Mouse (Mus musculus) limb, embryonic 14.5 days (tissue): Measurements from ENCODE around the gene A930018P22Rik. TPM values are rescaled to one million over a fixed set of nuclear protein-coding genes. Genes with fewer than 3 reads are reported as not detected.

Experiments used
- ATAC-seq: fragments of 200-750 bp; cut with Nextera tagmentation; 2 replicates; pipeline ENCODE4 v1.8.0; 2017; ENCODE audit warnings: low read depth, moderate number of reproducible peaks, moderate TSS enrichment; ENCODE audit not compliant: low FRiP score
- DNase-seq: peaks from one replicate; pipeline ENCODE4 v3.0.0-alpha.2; 2015; ENCODE audit warnings: low spot score
- H3K27ac ChIP-seq: fragments of 300-500 bp; sonication (generic); replicated peaks from 2 replicates; pipeline ENCODE4 v1.5.1; 2014; ENCODE audit warnings: low read depth, mild to moderate bottlenecking, low read length, moderate library complexity, mixed read lengths
- H3K27me3 ChIP-seq: fragments of 300-500 bp; sonication (generic); 2 replicates; pipeline ENCODE4 v1.6.1; 2014; ENCODE audit warnings: low read length, mixed read lengths; ENCODE audit not compliant: control insufficient read depth, insufficient read depth
- H3K36me3 ChIP-seq: fragments of 300-500 bp; sonication (generic); 2 replicates; pipeline ENCODE4 v1.6.1; 2014; ENCODE audit warnings: mild to moderate bottlenecking, low read length, moderate library complexity, mixed read lengths; ENCODE audit not compliant: control insufficient read depth, insufficient read depth
- H3K4me1 ChIP-seq: fragments of 300-500 bp; sonication (generic); 2 replicates; pipeline ENCODE4 v1.6.1; 2014; ENCODE audit warnings: antibody characterized with exemption, low read length, mixed read lengths; ENCODE audit not compliant: control insufficient read depth, insufficient read depth
- H3K4me2 ChIP-seq: fragments of 300-500 bp; sonication (generic); replicated peaks from 2 replicates; pipeline ENCODE4 v1.6.1; 2014; ENCODE audit warnings: low read depth, mild to moderate bottlenecking, low read length, moderate library complexity; ENCODE audit not compliant: severe bottlenecking
- H3K4me3 ChIP-seq: fragments of 300-500 bp; sonication (generic); replicated peaks from 2 replicates; pipeline ENCODE4 v1.5.1; 2014; ENCODE audit warnings: low read length
- H3K9ac ChIP-seq: fragments of 300-500 bp; sonication (generic); 2 replicates; pipeline ENCODE4 v1.6.1; 2014; ENCODE audit warnings: mild to moderate bottlenecking, low read depth, low read length, moderate library complexity; ENCODE audit not compliant: severe bottlenecking
- H3K9me3 ChIP-seq: fragments of 300-500 bp; sonication (generic); 2 replicates; pipeline ENCODE4 v1.6.1; 2016; ENCODE audit warnings: low read length; ENCODE audit not compliant: control insufficient read depth
- POLR2A ChIP-seq: fragments of 200-500 bp; IDR thresholded peaks from 2 replicates; pipeline ENCODE4 v1.8.0; 2012; ENCODE audit warnings: inconsistent platforms, mild to moderate bottlenecking, moderate library complexity, borderline replicate concordance; ENCODE audit not compliant: insufficient read depth, insufficient read length; ENCODE audit errors: extremely low read depth
- WGBS: fragments of 180-500 bp; shearing (Covaris S2); extraction: QIAGEN DNeasy Blood & Tissue Kit; methylation state at CpG from one replicate; pipeline ENCODE4 v1.1.7; 2014; 5-methylcytosine and 5-hydroxymethylcytosine counted together
- polyA plus RNA-seq, 2 experiments: library from polyadenylated mRNA; depleted of rRNA in 1 of 2; stranded (reverse) in 1 of 2; unstranded in 1 of 2; fragments of >200 nt; fragmentation: Nextera tagmentation in 1 of 2; extraction: Ambion mirVana in 1 of 2; gene quantifications; 2 replicates each; pipeline versions ENCODE4 v1.2.1 to v1.2.3; 2012 to 2014

The A930018P22Rik gene
- polyA plus RNA-seq, 2 experiments: 0.10 to 0.23 TPM

- no peak overlapping the region for H3K4me2 ChIP-seq
- H3K4me3 ChIP-seq: no peak overlapping the region
- DNase-seq (no peak), ATAC-seq (no peak)
- H3K27ac ChIP-seq: no peak overlapping the region
- H3K4me1 ChIP-seq: peaks cover 8% of the 10 kb centered on the region; the same call in 1 of the 2 replicates
- 52% methylated on average over 6 of the region's 6 CpGs for WGBS
- TF ChIP-seq POLR2A: no peak
- no peak overlapping the region for H3K9ac ChIP-seq
- peaks cover 9% of the 10 kb centered on the region; the same call in 1 of the 2 replicates for H3K27me3 ChIP-seq
- no peaks in the 10 kb centered on the region for H3K36me3 ChIP-seq
- no peaks in the 10 kb centered on the region for H3K9me3 ChIP-seq
These were observed 2.3 kb upstream of the A930018P22Rik start for GRCm38 (mm10) chr2:104120312-104120711.

- no peak for TF ChIP-seq POLR2A
- no peak for ATAC-seq
- Histone ChIP-seq H3K9ac (0 out of 2 replicates have a peak overlapping the region, but pooled peaks have one; percentile 65), H3K9me3 (no peaks in the 10 kb centered on the region), H3K27me3 (peaks cover 9% of the 10 kb centered on the region; the same call in 1 of the 2 replicates), H3K27ac (peak overlapping the region; percentile 44; the same call in 1 of the 2 replicates), H3K4me3 (peak overlapping the region; percentile 62), H3K4me2 (peak overlapping the region; percentile 96), H3K4me1 (peaks cover 8% of the 10 kb centered on the region; the same call in 1 of the 2 replicates), H3K36me3 (no peaks in the 10 kb centered on the region)
- no peak for DNase-seq
- WGBS: 73% methylated on average over 8 of the region's 8 CpGs
These were observed 676 bp upstream of the A930018P22Rik start for GRCm38 (mm10) chr2:104121681-104122504.

- no peak for TF ChIP-seq POLR2A
- H3K4me3 ChIP-seq: peak overlapping the region; percentile 62
- H3K9me3 ChIP-seq: no peaks in the 10 kb centered on the region
- no peak overlapping the region for H3K9ac ChIP-seq
- peak overlapping the region; percentile 96 for H3K4me2 ChIP-seq
- H3K36me3 ChIP-seq: no peaks in the 10 kb centered on the region
- no peak overlapping the region for H3K27ac ChIP-seq
- WGBS: 27% methylated on average over 3 of the region's 3 CpGs
- DNase-seq: no peak
- peaks cover 8% of the 10 kb centered on the region; the same call in 1 of the 2 replicates for H3K4me1 ChIP-seq
- no peak for ATAC-seq
- peaks cover 9% of the 10 kb centered on the region; the same call in 1 of the 2 replicates for H3K27me3 ChIP-seq
These were observed 971 bp downstream of the A930018P22Rik start for GRCm38 (mm10) chr2:104123540-104123939.

GRCm38 (mm10) chr2:104124071-104124470 is 1.5 kb downstream of the A930018P22Rik start:
- Histone ChIP-seq H3K36me3 (no peaks in the 10 kb centered on the region), H3K9ac (no peak overlapping the region), H3K27ac (no peak overlapping the region), H3K4me1 (peaks cover 8% of the 10 kb centered on the region; the same call in 1 of the 2 replicates), H3K4me2 (no peak overlapping the region), H3K27me3 (peaks cover 9% of the 10 kb centered on the region; the same call in 1 of the 2 replicates), H3K4me3 (no peak overlapping the region), H3K9me3 (no peaks in the 10 kb centered on the region)
- DNase-seq (no peak), ATAC-seq (no peak)
- TF ChIP-seq POLR2A: no peak
- 58% methylated on average over 5 of the region's 5 CpGs for whole genome bisulfite sequencing

GRCm38 (mm10) chr2:104128803-104129531 is 6.4 kb downstream of the A930018P22Rik start:
- DNase-seq (no peak), ATAC-seq (no peak)
- Histone ChIP-seq H3K4me2 (no peak overlapping the region), H3K4me3 (no peak overlapping the region), H3K27me3 (peaks cover 8% of the 10 kb centered on the region; the same call in 1 of the 2 replicates), H3K27ac (no peak overlapping the region), H3K9me3 (no peaks in the 10 kb centered on the region), H3K9ac (no peak overlapping the region), H3K36me3 (no peaks in the 10 kb centered on the region), H3K4me1 (no peaks in the 10 kb centered on the region)
- TF ChIP-seq POLR2A: no peak
- 84% methylated on average over 13 of the region's 13 CpGs for WGBS
